Mouse (Mus musculus): Measurements from ENCODE around the gene Tsen34.

Gene Tsen34

GRCm38 (mm10) chr7:3692382-3692986 lies at the start of gene Tsen34:
Tsen34 (plus strand) TSS chr7:3692863.
- no peak for DNase-seq (ENCODE audit: low spot score in 2 of 2)

- DNase-seq (ENCODE audit: low spot score in 2 of 2) = no peak
Observed at GRCm38 (mm10) chr7:3643412-3643811, 49.3 kb upstream of the Tsen34 start.

- no peak for DNase-seq (ENCODE audit: low spot score in 2 of 2)
Observed at GRCm38 (mm10) chr7:3643843-3644242, 48.8 kb upstream of the Tsen34 start.

- peak in 1 of 2 experiments; percentile 94 for DNase-seq (ENCODE audit: low spot score in 2 of 2)
Observed at GRCm38 (mm10) chr7:3644348-3644671, 48.4 kb upstream of the Tsen34 start.

GRCm38 (mm10) chr7:3644672-3645487 lies 47.8 kb upstream of the Tsen34 start, which contains the start of gene Cnot3:
Cnot3 (plus strand) TSS chr7:3645268.
- peak; percentile 93 to 97 for DNase-seq (ENCODE audit: low spot score in 2 of 2)

- DNase-seq (ENCODE audit: low spot score in 2 of 2) = no peak
Observed at GRCm38 (mm10) chr7:3645488-3646025, 47.1 kb upstream of the Tsen34 start.

GRCm38 (mm10) chr7:3646188-3646587 lies 46.5 kb upstream of the Tsen34 start:
- DNase-seq (ENCODE audit: low spot score in 2 of 2) = no peak

- DNase-seq (ENCODE audit: low spot score in 2 of 2) = peak in 1 of 2 experiments; percentile 24
Observed at GRCm38 (mm10) chr7:3646641-3647040, 46.0 kb upstream of the Tsen34 start.

GRCm38 (mm10) chr7:3656966-3657365 lies 35.7 kb upstream of the Tsen34 start:
- no peak for DNase-seq (ENCODE audit: low spot score in 2 of 2)

GRCm38 (mm10) chr7:3658578-3658977 lies 34.1 kb upstream of the Tsen34 start:
- no peak for DNase-seq (ENCODE audit: low spot score in 2 of 2)

GRCm38 (mm10) chr7:3664524-3665214 lies 28.0 kb upstream of the Tsen34 start:
- DNase-seq (ENCODE audit: low spot score in 2 of 2) = peak in 1 of 2 experiments; percentile 25

- DNase-seq (ENCODE audit: low spot score in 2 of 2) = peak; percentile 84 to 94
Observed at GRCm38 (mm10) chr7:3665215-3666114, 27.2 kb upstream of the Tsen34 start, which contains the start of gene Leng1. Leng1 (minus strand) TSS chr7:3665840.

- peak in 1 of 2 experiments; percentile 24 for DNase-seq (ENCODE audit: low spot score in 2 of 2)
Observed at GRCm38 (mm10) chr7:3666921-3667391, 25.7 kb upstream of the Tsen34 start.

- peak; percentile 77 to 89 for DNase-seq (ENCODE audit: low spot score in 2 of 2)
Observed at GRCm38 (mm10) chr7:3674507-3675227, 18.0 kb upstream of the Tsen34 start.

GRCm38 (mm10) chr7:3675228-3675548 lies 17.5 kb upstream of the Tsen34 start:
- no peak for DNase-seq (ENCODE audit: low spot score in 2 of 2)

GRCm38 (mm10) chr7:3676371-3676770 lies 16.3 kb upstream of the Tsen34 start:
- DNase-seq (ENCODE audit: low spot score in 2 of 2) = no peak

GRCm38 (mm10) chr7:3677342-3677741 lies 15.3 kb upstream of the Tsen34 start, which contains the start of gene Tmc4:
Tmc4 (minus strand) TSS chr7:3677553.
- DNase-seq (ENCODE audit: low spot score in 2 of 2) = no peak

- no peak for DNase-seq (ENCODE audit: low spot score in 2 of 2)
Observed at GRCm38 (mm10) chr7:3683908-3684550, 8.6 kb upstream of the Tsen34 start.

- no peak for DNase-seq (ENCODE audit: low spot score in 2 of 2)
Observed at GRCm38 (mm10) chr7:3684698-3685097, 8.0 kb upstream of the Tsen34 start.

All from spleen, postnatal 10 days (tissue).